Mouse (Mus musculus): Measurements from ENCODE around the gene Zbtb1. TPM values are rescaled to one million over a fixed set of nuclear protein-coding genes. Genes with fewer than 3 reads are reported as not detected.
"Not testable (repeated sequence)": the region's sequence is repeated elsewhere in the genome, so short reads cannot be mapped to it uniquely, and the experiment has no call there.

Zbtb1 gene
- polyA plus RNA-seq, 1 experiment from 2014 or later = 3.4 TPM

GRCm38 (mm10) chr12:76435549-76435948 is 65.5 kb downstream of the Zbtb1 start:
- Histone ChIP-seq H3K4me3 (replicated peaks) (no peak overlapping the region), H3K9me3 (replicated peaks) (no peaks in the 10 kb centered on the region), H3K27me3 (peaks cover 39% of the 10 kb centered on the region), H3K9ac (no peak overlapping the region), H3K36me3 (replicated peaks) (no peaks in the 10 kb centered on the region), H3K4me2 (no peak overlapping the region), H3K27ac (replicated peaks) (no peak overlapping the region), H3K4me1 (replicated peaks) (no peaks in the 10 kb centered on the region)
- WGBS (ENCODE audit: insufficient replicate concordance) = 28% methylated on average over 8 of the region's 8 CpGs
- no peak for ATAC-seq (ENCODE audit: insufficient read depth)

- not testable (repeated sequence) for H3K4me3 ChIP-seq (replicated peaks); H3K36me3 ChIP-seq (replicated peaks)
- WGBS (ENCODE audit: insufficient replicate concordance) = 56% methylated on average over 6 of the region's 6 CpGs
Observed at GRCm38 (mm10) chr12:76443488-76443887, 73.4 kb downstream of the Zbtb1 start.

GRCm38 (mm10) chr12:76444359-76444772 is 74.3 kb downstream of the Zbtb1 start:
- no peaks in the 10 kb centered on the region for H3K9me3 ChIP-seq (replicated peaks)
- peak overlapping the region; percentile 21; the same call in 1 of the 2 replicates for H3K4me2 ChIP-seq
- H3K4me3 ChIP-seq (replicated peaks) = peak overlapping the region; percentile 26; the same call in 1 of the 2 replicates
- ATAC-seq (ENCODE audit: insufficient read depth) = no peak
- WGBS (ENCODE audit: insufficient replicate concordance) = 44% methylated on average over 10 of the region's 10 CpGs
- no peaks in the 10 kb centered on the region for H3K27me3 ChIP-seq
- no peaks in the 10 kb centered on the region for H3K36me3 ChIP-seq (replicated peaks)
- 0 out of 2 replicates have a peak, but pooled peaks cover 3% of the 10 kb centered on the region for H3K4me1 ChIP-seq (replicated peaks)
- H3K9ac ChIP-seq = no peak overlapping the region
- H3K27ac ChIP-seq (replicated peaks) = no peak overlapping the region

More at GRCm38 (mm10) chr12:76443488-76443887, 73.4 kb downstream of the Zbtb1 start:
- H3K9ac ChIP-seq; H3K4me1 ChIP-seq (replicated peaks); ATAC-seq (ENCODE audit: insufficient read depth); H3K9me3 ChIP-seq (replicated peaks); H3K27me3 ChIP-seq; H3K27ac ChIP-seq (replicated peaks); H3K4me2 ChIP-seq: not testable (repeated sequence)

- Histone ChIP-seq H3K4me3 (replicated peaks) (peak overlapping the region; percentile 26), H3K4me1 (replicated peaks) (0 out of 2 replicates have a peak, but pooled peaks cover 3% of the 10 kb centered on the region), H3K4me2 (peak overlapping the region; percentile 21; the same call in 1 of the 2 replicates), H3K9ac (no peak overlapping the region), H3K27me3 (no peaks in the 10 kb centered on the region), H3K9me3 (replicated peaks) (no peaks in the 10 kb centered on the region), H3K27ac (replicated peaks) (no peak overlapping the region), H3K36me3 (replicated peaks) (no peaks in the 10 kb centered on the region)
- 50% methylated on average over 6 of the region's 6 CpGs for WGBS (ENCODE audit: insufficient replicate concordance)
- ATAC-seq (ENCODE audit: insufficient read depth) = no peak
Observed at GRCm38 (mm10) chr12:76444862-76445261, 74.8 kb downstream of the Zbtb1 start.

GRCm38 (mm10) chr12:76446201-76446600 is 76.1 kb downstream of the Zbtb1 start:
- no peak overlapping the region for H3K27ac ChIP-seq (replicated peaks)
- H3K4me3 ChIP-seq (replicated peaks) = no peak overlapping the region
- H3K36me3 ChIP-seq (replicated peaks) = no peaks in the 10 kb centered on the region
- 62% methylated on average over 11 of the region's 11 CpGs for WGBS (ENCODE audit: insufficient replicate concordance)
- H3K27me3 ChIP-seq = no peaks in the 10 kb centered on the region
- H3K4me2 ChIP-seq = no peak overlapping the region
- H3K9me3 ChIP-seq (replicated peaks) = no peaks in the 10 kb centered on the region
- no peak for ATAC-seq (ENCODE audit: insufficient read depth)
- no peak overlapping the region for H3K9ac ChIP-seq
- H3K4me1 ChIP-seq (replicated peaks) = 0 out of 2 replicates have a peak, but pooled peaks cover 3% of the 10 kb centered on the region

Other genes starting within 250 kb of the Zbtb1 start
- 0.02 TPM in 1 of 2 replicates, not detected in the other for gene Esr2, start 193.0 kb upstream of the Zbtb1 start, polyA plus RNA-seq (2015; fragmentation: Nextera tagmentation; extraction: Ambion mirVana)
- 0.12 TPM in 1 of 2 replicates, not detected in the other for gene Tex21, start 123.5 kb upstream of the Zbtb1 start, polyA plus RNA-seq (2015; fragmentation: Nextera tagmentation; extraction: Ambion mirVana)
- 94.7 and 101 TPM in 2 replicates for gene Mthfd1, start 115.0 kb upstream of the Zbtb1 start, polyA plus RNA-seq (2015; fragmentation: Nextera tagmentation; extraction: Ambion mirVana)
- 0.17 and 0.25 TPM in 2 replicates for gene Akap5, start 45.4 kb upstream of the Zbtb1 start, polyA plus RNA-seq (2015; fragmentation: Nextera tagmentation; extraction: Ambion mirVana)
- 5.1 and 6.1 TPM in 2 replicates for gene Zbtb25, start 664 bp upstream of the Zbtb1 start, polyA plus RNA-seq (2015; fragmentation: Nextera tagmentation; extraction: Ambion mirVana)
- 1.4 and 1.6 TPM in 2 replicates for gene Hspa2, start 33.9 kb downstream of the Zbtb1 start, polyA plus RNA-seq (2015; fragmentation: Nextera tagmentation; extraction: Ambion mirVana)
- 0.05 and 0.10 TPM in 2 replicates for gene Ppp1r36, start 47.3 kb downstream of the Zbtb1 start, polyA plus RNA-seq (2015; fragmentation: Nextera tagmentation; extraction: Ambion mirVana)
- gene Plekhg3, start 160.6 kb downstream of the Zbtb1 start, polyA plus RNA-seq (2015; fragmentation: Nextera tagmentation; extraction: Ambion mirVana) = 3.3 and 4.1 TPM in 2 replicates

Data from liver, embryonic 15.5 days (tissue).